Mouse (Mus musculus) spleen, adult 2 months (tissue): ENCODE measurements around the gene Fyb. TPM values are rescaled to one million over a fixed set of nuclear protein-coding genes. Genes with fewer than 3 reads are reported as not detected.

Experiments
- DNase-seq, 2 experiments: peaks; one replicate each; pipeline versions ENCODE4 v3.0.0 to v3.0.0-alpha.2; 2012 to 2021; ENCODE audit warnings: low spot score in 2 of 2, low read depth in 1 of 2
- H3K27ac ChIP-seq: fragments of 200-500 bp; 2 replicates; pipeline ENCODE4 v1.5.1; 2012; ENCODE audit warnings: low read length, inconsistent platforms; ENCODE audit not compliant: insufficient read depth
- H3K27me3 ChIP-seq: fragments of 200-500 bp; 2 replicates; pipeline ENCODE4 v1.6.1; 2012; ENCODE audit warnings: mild to moderate bottlenecking, moderate library complexity, low read length, inconsistent platforms; ENCODE audit not compliant: control insufficient read depth, insufficient read depth
- H3K36me3 ChIP-seq: fragments of 200-500 bp; 2 replicates; pipeline ENCODE4 v1.6.1; 2012; ENCODE audit warnings: mild to moderate bottlenecking, low read length, inconsistent platforms; ENCODE audit not compliant: control insufficient read depth, insufficient read depth
- H3K4me1 ChIP-seq: fragments of 200-500 bp; 2 replicates; pipeline ENCODE4 v1.6.1; 2011; ENCODE audit warnings: inconsistent platforms; ENCODE audit not compliant: control insufficient read depth, insufficient read depth, insufficient read length
- H3K4me3 ChIP-seq: fragments of 200-500 bp; 2 replicates; pipeline ENCODE4 v1.5.1; 2011; ENCODE audit warnings: mild to moderate bottlenecking, inconsistent platforms; ENCODE audit not compliant: insufficient read depth, insufficient read length; ENCODE audit errors: extremely low read depth
- CTCF ChIP-seq: fragments of 200-500 bp; IDR thresholded peaks from 2 replicates; pipeline ENCODE4 v1.5.1; 2011; ENCODE audit warnings: mild to moderate bottlenecking, inconsistent platforms; ENCODE audit not compliant: insufficient read depth, insufficient read length, insufficient replicate concordance; ENCODE audit errors: extremely low read depth
- POLR2A ChIP-seq: fragments of 200-500 bp; IDR thresholded peaks from 2 replicates; pipeline ENCODE4 v1.6.1; 2011; ENCODE audit warnings: low read depth, low read length, inconsistent platforms
- WGBS: fragments of 180-500 bp; shearing (Covaris S2); methylation state at CpG from one replicate; pipeline ENCODE4 v1.1.7; 2018; 5-methylcytosine and 5-hydroxymethylcytosine counted together
- polyA plus RNA-seq: library from polyadenylated mRNA; depleted of rRNA; stranded (reverse); fragments of >200 nt; gene quantifications from 2 replicates; pipeline ENCODE4 v1.2.3, GENCODE M21; 2012; rRNA removed

Gene Fyb
- polyA plus RNA-seq, 1 experiment: 35.3 TPM

DNA sequence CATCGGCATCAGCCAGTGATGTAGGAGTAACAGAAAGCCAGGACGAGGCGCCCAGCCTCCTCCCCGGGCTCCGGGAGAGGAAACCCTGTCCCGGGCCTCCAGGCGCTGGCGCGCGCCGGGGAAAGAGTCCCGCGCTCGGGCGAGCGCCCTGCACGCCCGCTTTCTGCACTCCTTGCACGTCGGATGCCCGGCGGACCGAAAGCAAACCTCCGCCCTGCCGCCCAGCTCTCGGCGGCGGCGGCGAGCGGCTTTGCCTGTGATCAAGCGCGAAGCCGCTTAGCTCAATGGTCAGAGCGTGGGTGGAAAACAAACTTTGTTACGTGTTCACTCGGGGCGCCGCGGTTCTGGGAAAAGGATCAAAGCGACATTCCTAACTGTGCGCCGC is 184.9 kb downstream of the Fyb start:
- WGBS: under 1% methylated on average over 43 of the region's 43 CpGs
- Histone ChIP-seq H3K27me3 (0 out of 2 replicates have a peak, but pooled peaks cover 6% of the 10 kb centered on the region), H3K4me3 (peak overlapping the region; percentile 91), H3K36me3 (no peaks in the 10 kb centered on the region), H3K4me1 (peaks cover 3% of the 10 kb centered on the region), H3K27ac (peak overlapping the region; percentile 33; the same call in 1 of the 2 replicates)
- peak in 1 of 2 experiments; percentile 59 for DNase-seq
- TF ChIP-seq POLR2A (no peak), CTCF (no peak)

DNA sequence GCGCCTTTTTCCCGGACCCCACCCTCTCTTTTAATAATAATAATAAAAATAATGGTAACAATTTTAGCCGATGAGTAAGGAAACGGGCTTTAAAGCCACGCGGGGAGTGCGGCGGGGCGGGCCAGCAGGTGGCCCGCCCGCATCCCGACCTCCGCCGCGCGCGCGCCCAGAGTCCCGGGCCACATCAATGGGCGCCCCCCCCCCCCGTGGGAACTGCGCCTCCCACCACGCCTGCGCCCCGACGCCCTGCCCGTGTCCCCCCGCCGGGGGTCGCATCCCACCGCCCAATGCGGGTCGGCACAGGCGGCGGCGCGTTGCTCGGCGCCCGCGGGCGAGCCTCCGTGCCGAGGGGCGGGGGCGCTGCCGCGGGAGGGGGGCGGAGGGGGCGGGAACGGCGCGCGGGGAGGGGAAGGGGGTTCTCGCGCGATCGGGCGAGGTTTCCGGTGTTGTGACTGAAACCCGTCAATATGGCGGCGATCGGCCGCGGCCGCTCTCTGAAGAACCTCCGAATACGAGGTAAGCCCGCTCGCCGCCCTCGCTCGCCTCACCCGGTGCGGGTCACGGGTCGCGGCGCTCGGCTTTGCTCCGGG is 185.4 kb downstream of the Fyb start, which contains the start of gene Rictor:
Gene Rictor (plus strand): TSS at position 444 of the 590 bp plus-strand sequence.
- H3K4me3 ChIP-seq: peak within 1 kb of the TSS; percentile 91
- H3K27me3 ChIP-seq: 0 out of 2 replicates have a peak, but pooled peaks cover 6% of the 10 kb centered on the region
- under 1% methylated on average over 61 of the region's 82 CpGs for WGBS
- TF ChIP-seq CTCF (no peak), POLR2A (peak; percentile 51)
- DNase-seq: peak; percentile 67 to 86
- H3K27ac ChIP-seq: peak within 1 kb of the TSS; percentile 85
- peaks cover 4% of the 10 kb centered on the region for H3K4me1 ChIP-seq
- no peaks in the 10 kb centered on the region for H3K36me3 ChIP-seq

DNA sequence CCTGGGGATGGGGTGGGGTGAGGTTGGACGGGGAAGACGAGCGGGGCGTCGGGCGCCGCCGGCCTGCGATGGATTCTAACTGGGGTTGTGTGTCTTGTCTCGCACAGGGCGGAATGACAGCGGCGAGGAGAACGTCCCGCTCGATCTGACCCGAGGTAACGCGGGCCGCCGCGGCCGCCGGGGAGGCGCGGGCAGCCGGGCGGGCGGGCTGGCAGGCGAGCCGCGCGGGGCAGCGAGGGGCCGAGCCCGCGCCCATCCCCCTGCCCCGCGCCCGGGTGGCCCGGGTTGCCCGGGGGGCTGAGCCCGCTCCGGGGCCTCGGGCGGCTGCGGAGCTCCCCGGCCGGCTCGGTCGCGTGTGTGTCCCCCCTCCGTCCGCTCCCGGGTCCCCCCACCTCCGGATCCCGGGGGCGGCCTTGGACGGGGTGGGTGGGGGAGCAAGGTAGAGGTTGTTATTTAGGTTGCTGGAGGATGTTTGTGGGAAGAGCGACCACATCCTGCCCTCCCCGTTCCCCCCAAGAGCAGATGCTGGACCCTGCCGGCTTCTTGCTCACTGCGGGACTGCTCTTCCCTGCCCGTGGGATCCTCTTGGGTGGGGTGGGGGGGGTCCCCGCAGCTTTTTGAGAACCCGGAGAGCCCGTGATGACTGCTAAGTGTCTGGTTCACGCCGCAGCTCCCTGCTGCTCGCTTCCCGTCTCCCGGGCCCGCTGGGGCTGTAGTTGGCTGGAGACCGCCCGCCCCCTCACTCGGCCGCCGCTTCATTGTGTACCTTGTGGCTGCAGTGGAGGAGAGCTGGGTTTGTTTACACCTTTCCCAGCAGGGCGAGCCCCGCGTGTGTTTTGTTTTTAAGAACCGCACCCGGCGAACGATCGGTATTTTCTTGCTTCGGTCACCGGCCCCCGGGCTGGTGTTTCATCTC is 186.1 kb downstream of the Fyb start:
- H3K36me3 ChIP-seq: no peaks in the 10 kb centered on the region
- H3K27me3 ChIP-seq: 0 out of 2 replicates have a peak, but pooled peaks cover 6% of the 10 kb centered on the region
- peak overlapping the region; percentile 91 for H3K4me3 ChIP-seq
- H3K4me1 ChIP-seq: peaks cover 4% of the 10 kb centered on the region
- peak overlapping the region; percentile 85 for H3K27ac ChIP-seq
- WGBS: under 1% methylated on average over 82 of the region's 89 CpGs
- no peak for TF ChIP-seq CTCF
- no peak for TF ChIP-seq POLR2A
- DNase-seq: peak in 1 of 2 experiments; percentile 39

DNA sequence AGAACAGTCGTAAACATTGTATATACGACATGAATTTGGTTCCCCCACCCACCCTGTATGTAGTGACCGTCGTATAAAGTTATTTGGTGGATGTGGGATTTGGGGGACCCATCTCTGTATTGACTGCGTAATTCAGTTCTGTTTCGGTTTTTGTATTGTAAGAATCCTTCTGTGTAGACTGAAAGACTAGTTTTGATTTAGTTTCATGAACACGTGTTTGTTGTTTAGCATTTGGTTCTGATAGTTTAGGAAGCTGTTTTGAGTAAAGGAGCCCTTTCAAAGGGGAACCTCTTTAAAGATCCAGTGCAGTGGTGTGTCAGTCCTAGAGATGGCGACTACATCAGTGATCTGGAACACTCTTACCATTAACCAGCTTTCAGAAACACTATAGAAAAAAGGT is 187.0 kb downstream of the Fyb start:
- H3K27me3 ChIP-seq: 0 out of 2 replicates have a peak, but pooled peaks cover 6% of the 10 kb centered on the region
- no peak overlapping the region for H3K27ac ChIP-seq
- WGBS: 30% methylated on average over 8 of the region's 8 CpGs
- peak overlapping the region; percentile 91 for H3K4me3 ChIP-seq
- H3K36me3 ChIP-seq: no peaks in the 10 kb centered on the region
- DNase-seq: no peak
- H3K4me1 ChIP-seq: peaks cover 4% of the 10 kb centered on the region
- TF ChIP-seq CTCF (no peak), POLR2A (no peak)

DNA sequence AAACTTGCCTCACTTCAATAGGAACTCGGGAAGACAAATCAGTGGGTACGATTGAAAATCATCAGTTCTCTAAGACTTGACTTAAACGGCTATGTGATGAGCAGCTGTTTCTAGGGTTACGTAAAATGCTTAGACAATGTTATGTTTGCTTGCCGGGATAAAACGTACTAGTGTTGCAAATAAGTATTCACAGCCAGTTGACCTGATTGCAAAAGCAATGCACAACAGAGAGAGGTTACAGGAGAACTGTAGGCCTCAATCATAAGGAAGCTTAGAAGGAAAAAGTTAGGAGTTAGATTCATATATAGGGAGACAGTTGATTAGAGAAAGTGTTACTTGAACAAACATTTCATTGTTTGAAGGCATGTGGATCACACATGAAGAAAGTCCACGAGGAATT is 187.7 kb downstream of the Fyb start:
- Histone ChIP-seq H3K36me3 (no peaks in the 10 kb centered on the region), H3K4me3 (no peak overlapping the region), H3K4me1 (peaks cover 4% of the 10 kb centered on the region), H3K27me3 (0 out of 2 replicates have a peak, but pooled peaks cover 6% of the 10 kb centered on the region), H3K27ac (no peak overlapping the region)
- no peak for DNase-seq
- 88% methylated on average over 7 of the region's 7 CpGs for WGBS
- TF ChIP-seq POLR2A (no peak), CTCF (no peak)

DNA sequence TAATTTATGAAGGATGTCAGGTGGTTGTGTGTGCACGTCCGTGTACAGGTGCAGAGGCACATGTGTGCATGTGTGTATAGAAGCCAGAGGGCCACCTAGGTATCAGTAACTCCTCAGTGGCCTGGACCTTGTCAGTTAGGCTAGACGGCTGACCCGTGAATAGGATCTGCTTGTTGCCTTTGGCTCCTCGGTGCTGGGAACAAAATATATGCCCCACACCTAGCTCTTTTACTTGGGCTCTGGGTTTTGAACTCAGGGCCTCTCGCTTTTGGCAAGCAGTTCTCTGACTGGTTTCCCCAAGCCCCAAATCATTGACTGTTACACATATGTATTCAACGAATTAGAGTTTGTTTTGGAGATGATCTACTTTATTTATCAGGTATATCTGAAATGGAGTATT is 188.6 kb downstream of the Fyb start:
- 90% methylated on average over 7 of the region's 7 CpGs for WGBS
- TF ChIP-seq POLR2A: no peak
- no peak for TF ChIP-seq CTCF
- Histone ChIP-seq H3K27ac (no peak overlapping the region), H3K4me3 (no peak overlapping the region), H3K4me1 (peaks cover 4% of the 10 kb centered on the region), H3K36me3 (no peaks in the 10 kb centered on the region), H3K27me3 (0 out of 2 replicates have a peak, but pooled peaks cover 3% of the 10 kb centered on the region)
- DNase-seq: no peak

Other genes with a start within 250 kb of the Fyb start
- 5.2 and 5.4 TPM in 2 replicates for gene Dab2, start 223.1 kb upstream of the Fyb start, polyA plus RNA-seq
- gene C9, start 77.5 kb upstream of the Fyb start, polyA plus RNA-seq: not detected in 2 replicates
- 5.2 and 6.2 TPM in 2 replicates for gene Rictor, start 185.5 kb downstream of the Fyb start, polyA plus RNA-seq